Mouse (Mus musculus): Measurements from ENCODE around the gene Tmem129.
A peak's percentile ranks its signal among the peaks of the same experiment; 100 is the strongest.

Gene Tmem129

DNA sequence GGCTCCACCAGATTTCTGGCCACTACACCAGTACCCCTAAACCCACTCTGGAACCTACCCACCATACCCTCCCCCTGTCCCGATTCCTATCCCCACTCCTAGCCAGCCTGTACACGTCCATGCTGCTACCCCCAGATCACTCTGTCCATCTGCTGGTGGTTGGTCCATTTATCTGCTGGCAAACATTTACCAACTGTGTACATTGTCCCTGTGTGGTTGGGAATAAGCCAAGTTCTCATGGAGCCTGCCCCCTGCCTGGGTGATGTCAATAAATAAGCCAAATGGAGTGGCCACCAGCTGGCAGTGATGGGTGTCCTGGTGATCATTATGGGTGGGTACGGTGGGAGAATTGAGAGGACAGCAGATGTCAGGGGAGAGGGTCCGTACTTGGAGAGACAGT lies 28.9 kb upstream of the Tmem129 start:
- no peak for DNase-seq (ENCODE audit: low read depth)

DNA sequence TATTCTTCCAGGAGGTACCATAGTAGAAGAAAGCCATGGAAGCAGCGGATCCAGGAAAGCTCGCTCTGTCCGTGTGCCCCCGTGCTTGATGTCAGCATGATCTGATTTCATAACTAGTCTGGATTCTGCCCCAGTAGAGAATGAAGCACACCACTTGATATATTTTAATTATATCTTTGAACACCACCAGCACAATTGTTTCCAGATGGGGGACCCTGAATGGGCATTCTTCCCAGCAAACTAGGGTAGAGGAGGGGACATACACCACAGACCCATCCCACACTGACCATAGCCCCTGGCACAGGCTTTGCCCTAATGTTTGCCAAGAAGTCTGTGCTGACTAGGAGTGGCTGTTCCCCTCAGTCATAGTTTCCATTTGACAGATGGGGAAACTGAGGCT lies 26.7 kb upstream of the Tmem129 start:
- DNase-seq (ENCODE audit: low read depth), result no peak

DNA sequence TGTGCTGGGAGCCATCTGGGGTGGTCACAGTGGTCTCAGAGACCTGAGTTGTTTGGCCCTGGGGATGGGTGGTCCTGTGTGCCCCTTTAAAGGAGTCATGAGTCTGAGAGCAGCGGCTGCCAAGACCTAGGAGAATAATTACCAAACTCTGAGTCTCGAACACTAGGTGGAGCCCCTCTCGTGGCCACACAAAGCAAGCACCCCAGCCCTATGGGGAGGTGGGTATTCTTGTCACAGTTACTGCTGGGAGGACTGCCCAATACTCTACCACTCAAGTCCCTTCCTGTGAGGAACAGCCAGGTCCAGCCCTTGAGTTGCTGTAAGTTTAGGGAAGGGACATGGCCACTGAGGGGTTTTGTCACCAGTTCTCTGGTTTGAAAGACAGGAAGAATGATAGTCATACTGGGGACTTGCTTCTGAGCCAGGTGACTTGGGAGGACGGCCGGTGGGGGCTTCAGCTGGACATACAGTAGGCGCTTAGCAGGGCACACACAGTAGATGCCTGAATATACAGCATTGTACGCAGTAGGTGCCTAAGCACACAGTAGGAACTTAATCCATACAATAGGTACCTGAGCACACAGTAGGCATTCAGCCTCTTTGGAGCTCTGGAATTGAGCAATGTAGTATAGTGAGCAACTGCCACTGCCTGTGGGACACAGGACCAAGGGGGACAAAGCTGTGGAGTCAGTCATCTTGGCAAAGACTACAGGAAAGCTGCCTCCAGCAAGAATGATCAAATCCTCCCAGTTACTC lies 25.9 kb upstream of the Tmem129 start:
- peak; percentile 43 for DNase-seq (ENCODE audit: low read depth)

DNA sequence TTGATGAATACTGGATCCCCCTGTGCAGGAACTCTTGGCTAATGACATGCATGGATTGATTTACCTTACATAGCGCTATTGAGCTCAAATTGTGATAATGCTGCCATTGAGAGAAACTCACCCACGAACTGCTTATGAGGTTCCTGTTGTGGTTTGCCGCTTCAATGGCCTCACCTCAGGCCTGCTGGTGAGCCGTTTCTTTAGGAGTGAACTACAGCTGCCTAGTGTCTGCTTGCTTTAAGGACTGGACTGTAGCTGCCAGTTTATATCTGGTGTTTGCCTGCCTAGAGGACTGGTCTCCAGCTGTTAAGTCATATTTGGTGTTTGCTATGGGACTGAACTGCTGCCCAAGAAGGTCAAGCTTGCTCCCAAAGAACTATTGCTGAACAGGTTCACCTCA lies 24.7 kb upstream of the Tmem129 start:
- no peak for DNase-seq (ENCODE audit: low read depth)

DNA sequence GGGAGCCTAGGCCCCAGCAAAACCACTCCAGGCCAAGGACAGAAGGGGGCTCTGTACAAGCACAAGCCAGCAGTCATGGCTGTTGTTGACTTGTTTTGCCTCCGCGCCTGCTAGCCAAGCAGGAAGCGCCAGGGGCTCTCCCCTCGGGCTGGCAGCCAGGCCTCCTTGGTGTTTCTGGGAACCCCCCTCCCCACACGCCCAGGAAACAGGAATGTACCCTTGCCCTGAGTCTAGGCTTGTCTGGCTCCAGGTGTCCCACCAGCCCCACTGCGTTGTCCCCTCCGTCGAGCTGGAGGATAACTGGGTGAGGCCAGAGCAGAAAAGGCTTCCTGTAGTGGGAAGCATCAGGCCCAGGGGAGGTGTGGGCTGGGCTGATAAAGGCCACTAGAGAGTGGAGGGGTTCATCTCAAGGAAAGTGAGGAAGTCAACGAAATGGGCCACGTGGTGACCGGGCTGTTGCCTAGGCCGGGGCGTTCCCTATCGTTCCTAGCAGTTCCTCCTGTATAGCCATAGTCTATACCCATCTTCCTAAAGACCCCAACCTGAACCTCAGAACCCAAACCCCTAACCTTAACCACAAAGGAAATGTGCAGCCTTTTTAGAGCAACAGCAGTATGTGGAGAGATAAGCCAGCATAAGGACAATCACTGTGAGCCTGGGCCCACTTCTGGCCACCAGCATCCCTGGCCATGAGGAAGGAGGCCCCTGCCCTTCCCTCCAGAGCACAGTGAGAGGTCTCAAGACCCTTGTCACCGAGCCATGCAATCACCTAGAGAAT lies 23.6 kb upstream of the Tmem129 start:
- DNase-seq (ENCODE audit: low read depth), result peak; percentile 59

DNA sequence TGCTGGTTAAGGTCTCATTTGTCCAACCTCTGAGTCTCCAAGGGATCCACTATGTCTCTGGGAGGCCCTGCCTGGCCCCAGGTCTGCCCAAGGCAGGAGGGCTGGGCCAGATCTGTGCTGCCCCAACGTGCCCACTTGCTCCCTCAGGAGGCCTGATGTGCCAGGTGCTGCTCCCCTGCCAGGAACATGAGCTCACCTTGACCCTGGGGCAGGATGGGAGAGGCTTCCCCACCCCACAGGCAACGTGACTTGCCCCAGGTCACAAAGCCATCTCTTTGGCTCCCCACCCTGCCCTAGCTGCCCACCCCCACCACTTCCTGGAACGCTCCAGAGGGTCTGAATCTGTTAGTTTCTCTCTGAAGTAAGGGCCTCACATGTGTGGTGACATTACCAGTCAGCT lies 22.8 kb upstream of the Tmem129 start:
- DNase-seq (ENCODE audit: low read depth), result no peak

DNA sequence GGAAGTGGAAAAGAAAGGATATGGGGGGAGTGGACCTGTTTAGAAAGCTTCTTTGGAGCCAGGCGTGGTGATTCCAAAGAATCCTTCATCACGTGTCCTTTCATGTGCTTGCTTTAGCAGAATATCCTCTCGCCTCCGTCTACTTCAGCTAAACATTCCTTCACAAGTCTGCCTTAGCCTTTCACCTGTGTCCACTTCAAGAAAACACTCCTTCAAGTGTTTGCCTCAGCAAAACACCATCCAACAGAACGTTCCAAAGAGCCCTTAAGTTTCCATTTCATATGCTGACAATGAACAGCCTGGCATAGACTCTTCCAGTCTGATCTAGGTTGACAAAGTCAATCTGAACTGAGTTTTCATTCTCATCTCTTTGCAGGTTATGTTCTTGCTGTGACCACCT lies 20.0 kb upstream of the Tmem129 start:
- no peak for DNase-seq (ENCODE audit: low read depth)

DNA sequence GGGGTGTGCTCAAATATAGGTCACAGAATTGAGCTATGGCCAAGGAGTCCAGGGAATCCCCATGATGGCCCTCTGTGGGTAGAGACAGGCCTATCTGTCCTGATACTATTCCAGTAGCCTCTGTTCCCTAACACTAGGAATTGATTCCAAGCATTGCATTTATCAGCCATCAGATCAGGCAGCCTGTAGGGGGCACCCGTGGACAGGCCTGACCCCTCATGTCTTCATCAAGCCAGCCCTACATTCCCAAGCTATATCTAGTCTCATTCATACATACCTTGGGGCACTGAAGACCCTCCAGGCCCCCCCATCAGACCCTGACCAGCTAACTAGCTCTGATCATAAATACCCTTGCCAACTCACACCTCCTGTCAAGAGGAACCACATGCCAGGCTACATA lies 17.7 kb upstream of the Tmem129 start:
- DNase-seq (ENCODE audit: low read depth), result peak; percentile 50

DNA sequence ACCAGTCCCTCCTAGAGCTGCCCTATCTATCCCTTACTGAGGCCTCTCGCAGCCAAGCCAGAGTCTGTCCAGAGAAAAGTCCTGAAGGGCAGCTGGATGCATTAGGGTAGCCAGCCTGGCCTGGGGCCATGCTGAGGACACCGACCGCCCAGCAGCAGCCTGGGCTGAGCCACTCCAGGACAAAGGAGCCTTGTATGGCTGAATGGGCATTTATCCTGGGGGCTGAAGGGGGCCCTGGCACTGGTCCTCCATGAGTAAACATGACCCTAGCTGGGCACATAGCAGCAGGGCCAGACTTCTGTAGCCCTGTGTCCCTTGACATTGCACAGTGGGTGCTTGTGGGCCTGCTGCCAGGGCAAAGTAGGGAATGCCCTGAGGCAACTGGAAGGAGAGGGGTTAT lies 16.2 kb upstream of the Tmem129 start:
- DNase-seq (ENCODE audit: low read depth), result no peak

DNA sequence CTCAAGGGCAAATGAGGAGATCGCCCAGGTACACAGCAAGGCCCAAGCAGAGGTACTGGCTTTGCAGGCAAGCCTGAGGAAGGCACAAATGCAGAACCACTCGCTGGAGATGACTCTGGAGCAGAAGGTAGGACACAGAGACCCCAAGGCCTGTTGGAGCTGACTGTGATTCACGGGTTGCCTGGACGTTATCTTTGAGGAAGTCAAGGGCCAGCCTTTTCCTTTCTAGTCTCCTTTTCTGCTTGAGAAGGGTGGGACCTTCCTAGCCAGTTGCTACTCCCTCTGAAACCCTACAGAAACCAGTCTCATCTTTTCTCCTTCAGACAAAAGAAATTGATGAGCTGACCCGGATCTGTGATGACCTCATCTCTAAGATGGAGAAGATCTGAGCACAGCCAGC lies 13.4 kb upstream of the Tmem129 start:
- no peak for DNase-seq (ENCODE audit: low read depth)

DNA sequence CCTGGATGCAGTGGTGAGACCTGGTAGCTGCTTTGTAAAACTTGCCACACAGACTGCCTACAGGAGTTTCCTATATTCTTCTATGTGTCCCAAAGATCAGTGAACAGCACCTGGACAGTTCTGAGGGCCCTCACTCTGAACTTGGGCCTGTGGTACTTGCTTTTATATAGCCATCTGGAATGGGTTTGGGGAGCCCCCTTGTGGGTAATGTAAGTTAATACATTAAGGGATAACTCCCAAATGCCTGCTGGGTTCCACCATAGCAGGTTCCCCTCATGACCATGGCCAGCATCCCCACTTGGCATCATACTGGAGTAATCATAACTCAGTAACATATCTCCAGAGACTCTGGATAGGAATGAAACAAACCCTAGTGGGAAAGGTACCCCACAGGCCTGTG lies 10.0 kb upstream of the Tmem129 start:
- peak; percentile 68 for DNase-seq (ENCODE audit: low read depth)

DNA sequence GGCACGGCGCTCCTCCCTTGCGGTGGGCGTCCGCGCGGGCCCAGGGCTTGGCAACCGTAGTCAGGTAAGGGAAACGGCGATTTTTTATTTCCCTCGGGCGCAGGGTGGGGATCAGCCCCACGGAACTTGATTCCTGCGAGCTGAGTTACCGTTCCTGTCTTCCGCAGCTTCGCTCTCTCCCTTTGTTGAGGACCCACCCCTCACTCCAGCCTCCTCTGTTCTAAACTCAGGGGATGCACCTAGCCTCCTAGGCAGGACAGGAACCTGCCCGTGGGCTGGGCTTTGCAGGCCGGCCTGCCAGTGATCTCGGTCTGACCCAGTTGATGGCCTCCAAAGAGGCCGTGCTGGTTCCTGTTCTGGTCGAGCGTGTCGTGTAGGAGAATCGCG lies 441 bp upstream of the Tmem129 start:
- no peak for DNase-seq (ENCODE audit: low read depth)

DNA sequence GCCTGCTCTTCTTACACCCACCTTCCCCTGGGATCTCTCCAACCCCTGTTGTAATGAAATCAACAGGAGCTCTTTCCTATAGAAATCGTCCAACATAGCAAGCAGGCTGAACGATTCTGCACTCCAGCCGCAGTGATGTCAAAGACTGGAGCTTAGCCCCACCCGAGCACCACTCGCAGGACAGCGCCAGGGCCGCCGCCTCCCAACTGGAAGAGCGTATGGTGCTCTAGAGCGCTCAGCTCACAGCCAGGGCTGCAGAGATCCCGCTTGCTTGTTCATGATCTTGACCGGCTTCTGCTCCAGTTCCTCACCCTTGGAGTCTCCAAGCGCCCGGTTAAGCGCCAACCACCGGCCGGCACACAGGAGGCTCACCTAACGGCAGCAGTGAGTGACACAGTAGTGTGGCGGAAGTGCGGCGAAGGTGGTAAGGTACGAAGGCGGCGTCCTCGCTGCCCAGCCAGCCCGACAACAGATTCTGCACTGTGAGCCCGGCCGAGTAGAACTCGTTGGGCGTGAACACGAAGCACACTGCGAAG lies 897 bp downstream of the Tmem129 start:
- DNase-seq (ENCODE audit: low read depth), result peak; percentile 91

DNA sequence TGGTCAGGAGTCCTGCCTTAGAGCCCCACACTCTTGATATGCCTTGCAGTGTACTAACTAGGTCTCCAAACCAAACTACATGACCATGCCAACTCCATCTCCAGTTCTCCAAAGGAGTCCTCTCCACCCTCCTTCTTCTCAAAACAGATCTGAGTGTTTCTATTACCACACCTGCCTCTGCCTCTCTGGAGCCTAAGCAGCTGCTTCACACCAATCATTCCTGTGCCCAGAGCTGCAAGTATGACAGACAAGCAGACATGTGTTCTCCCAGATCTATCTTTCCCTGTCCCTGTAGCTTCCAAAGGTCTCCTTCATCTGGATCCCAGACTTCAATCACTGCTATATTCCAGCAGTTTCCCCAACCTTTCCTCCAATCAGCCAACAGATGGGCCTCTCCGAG lies 1.5 kb downstream of the Tmem129 start:
- no peak for DNase-seq (ENCODE audit: low read depth)

DNA sequence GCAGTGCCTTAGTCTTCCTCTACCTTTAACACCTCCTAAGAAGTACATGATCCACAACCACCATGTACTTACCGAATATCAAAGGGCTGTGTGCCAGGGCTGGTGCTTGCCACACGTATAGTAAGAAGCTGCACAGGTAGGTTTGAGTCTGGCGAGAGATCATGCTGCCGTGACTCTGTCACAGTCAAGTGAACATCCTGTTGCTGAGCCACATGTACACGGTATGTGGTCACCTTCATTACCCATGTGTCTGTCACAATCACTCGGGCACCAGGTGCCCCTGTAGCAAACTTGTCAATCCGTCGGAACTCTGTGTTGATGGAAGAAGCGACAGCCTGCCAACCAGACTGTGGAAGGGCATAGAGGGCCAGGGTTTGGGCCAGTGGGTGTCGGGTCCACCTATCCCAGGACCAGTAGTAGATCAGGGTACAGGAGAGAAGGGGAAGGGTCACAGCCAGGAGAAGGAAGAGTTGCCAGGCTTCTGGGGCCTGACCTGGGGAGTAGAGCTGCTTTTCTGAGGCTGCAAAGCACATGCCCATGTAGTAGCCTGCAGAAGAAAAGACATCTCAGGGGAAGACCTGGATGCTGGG lies 2.9 kb downstream of the Tmem129 start:
- DNase-seq (ENCODE audit: low read depth), result no peak

DNA sequence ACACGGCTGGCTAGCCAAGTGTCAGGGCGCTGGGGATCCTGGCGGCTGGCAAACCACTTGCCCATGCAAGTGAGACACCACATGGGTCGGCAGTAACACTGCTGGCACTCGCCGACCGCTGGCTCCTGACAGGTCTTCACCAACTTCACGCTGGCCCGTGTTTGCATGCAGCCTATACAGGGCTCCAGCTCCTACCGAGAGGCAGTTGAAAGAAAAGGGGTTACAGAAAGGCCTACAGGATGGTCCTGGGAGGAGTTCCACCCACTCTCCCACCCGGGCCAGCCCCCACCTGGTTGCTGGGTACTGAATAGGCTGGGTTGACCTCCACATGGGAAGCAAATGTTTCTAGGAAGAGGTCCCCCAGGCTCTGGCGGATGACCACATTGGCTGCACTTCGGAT lies 3.8 kb downstream of the Tmem129 start:
- DNase-seq (ENCODE audit: low read depth), result no peak

DNA sequence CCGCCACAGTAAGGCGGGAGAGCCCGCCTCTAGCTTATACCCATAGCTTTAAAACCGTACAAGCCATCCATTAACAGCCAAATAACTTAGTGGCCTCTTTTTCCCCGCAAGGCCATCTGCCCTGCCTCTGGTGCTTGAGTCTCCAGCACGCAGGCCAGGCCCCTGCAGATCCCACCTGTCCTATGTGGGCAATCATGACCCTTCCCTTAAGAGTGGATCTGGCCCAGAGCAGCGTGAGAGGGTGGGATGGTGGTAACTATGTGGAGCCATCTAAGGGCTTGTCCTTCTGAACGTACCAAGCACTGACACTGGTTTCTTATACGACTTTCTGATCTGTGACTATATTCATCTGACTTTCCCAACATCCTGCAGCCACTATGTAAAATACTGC lies 5.4 kb downstream of the Tmem129 start:
- DNase-seq (ENCODE audit: low read depth), result no peak

DNA sequence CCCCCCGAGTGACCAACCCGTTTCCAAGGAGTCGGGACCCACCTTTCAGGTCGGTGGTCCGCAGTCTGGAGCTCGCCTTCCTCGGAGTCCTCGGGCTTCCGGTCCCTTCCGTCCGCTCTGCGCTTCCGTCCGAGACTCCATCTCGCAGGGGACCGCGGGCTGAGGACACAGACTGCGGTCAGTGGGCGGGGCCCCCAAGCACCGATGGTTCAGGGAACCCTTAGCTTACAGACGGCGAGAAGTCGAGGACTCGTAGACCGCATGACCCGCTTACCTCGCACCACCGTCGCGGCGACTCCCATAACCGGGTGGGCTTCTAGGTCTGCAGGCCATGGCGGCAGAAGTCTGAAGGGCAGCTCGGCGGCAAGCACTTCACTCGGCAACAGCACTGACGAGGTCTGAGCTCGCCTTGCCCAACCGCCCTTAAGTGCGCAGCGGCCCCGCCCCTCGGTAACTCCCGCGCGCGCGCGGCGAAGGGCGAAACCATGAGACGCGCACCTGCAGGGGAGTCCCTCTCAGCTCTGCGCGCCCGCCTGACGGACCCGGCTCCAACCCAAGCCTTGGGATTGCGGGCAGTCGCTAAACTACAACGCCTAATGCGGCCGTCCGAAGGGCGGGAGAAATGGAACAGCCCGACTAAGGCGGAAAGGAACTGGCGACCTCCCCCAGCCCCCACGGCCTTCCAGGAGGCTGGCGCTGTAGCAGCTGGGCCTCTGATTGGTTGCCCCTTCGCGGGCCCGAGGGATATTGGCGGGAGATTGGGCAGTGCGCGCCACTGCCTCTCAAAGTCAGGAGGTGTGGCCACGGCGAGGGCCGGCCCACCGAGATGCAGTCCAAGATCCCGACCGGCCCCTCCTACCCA lies 6.1 kb downstream of the Tmem129 start, which contains the start of gene Slbp:
Gene Slbp (minus strand): TSS at position 654 of the 862 bp plus-strand sequence.
- peak; percentile 96 for DNase-seq (ENCODE audit: low read depth)

DNA sequence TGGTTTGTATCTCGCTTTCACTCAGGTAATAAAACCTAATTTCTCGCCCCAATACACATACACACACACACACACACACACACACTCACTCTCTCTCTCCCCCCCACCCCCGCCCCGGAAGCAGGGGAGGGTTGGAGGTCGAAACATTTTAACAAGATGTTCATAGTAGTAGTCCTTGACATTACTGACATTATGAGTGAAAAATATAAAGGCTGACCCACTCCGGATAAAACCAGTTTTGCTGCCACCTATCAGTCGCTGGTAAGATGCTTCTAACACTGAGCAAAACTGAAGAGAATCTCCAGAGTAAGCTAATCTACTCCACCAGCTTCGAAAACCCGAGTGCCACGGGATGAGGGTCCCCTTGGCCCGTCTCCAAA lies 6.7 kb downstream of the Tmem129 start:
- DNase-seq (ENCODE audit: low read depth), result peak; percentile 73

DNA sequence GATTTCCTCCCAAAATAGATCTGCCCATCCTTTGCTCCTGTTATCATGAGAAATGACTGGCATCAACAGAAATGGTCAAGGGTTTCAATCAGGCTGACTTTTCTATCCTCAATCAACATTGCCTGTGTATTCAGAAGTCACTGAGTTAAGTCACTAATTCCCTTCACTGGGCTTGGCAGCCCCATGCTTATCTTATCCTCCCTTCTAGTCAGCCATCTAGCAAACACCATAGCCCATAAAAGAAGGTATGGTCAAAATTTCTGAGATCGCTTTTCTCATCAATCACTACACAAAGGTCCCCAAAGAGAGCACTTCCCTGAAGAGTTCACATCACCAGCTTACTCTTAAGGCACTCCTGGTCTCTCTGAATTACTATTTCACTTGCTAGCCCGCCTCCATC lies 7.2 kb downstream of the Tmem129 start:
- DNase-seq (ENCODE audit: low read depth), result no peak

DNA sequence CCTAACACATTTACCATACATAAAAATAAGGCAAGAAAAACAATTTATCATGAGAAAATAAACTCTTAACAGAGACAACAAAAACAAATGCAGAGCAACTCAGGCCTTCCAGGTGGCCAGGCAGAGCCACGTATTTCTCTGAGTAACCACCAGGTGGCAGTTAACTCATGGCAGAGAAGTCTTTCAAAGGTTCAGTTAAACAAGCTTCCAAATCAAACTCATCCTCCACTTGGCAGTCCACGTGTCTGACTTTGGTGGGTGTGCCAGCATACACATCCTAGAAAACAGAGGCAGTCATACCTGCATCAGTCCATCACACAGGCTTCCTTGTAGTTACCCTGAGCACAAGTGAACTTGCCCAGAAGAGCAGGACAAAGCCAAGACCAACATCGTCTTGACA lies 17.6 kb downstream of the Tmem129 start:
- peak; percentile 73 for DNase-seq (ENCODE audit: low read depth)

DNA sequence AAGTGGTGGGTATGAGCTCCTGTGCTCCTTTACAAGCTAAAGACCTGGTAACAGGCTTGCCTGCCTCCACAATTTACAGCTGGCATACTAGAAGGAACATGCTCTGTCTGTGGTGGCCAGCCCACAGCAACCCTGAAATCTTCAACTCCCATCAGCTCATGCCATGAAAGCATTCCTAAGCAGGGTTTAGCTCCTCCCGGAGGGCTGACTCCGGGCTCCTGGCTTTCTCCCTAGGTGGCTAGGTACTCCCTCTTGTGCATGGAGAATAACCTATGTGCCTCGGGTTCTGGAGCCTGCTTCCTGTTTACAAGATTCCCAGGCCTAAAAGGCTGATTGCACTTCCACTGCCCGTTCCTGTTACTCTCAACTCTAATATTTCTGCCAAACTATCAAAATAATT lies 19.4 kb downstream of the Tmem129 start:
- DNase-seq (ENCODE audit: low read depth), result no peak
